Mouse (Mus musculus) gastrocnemius, postnatal 4 days (tissue): Measurements from ENCODE around the gene Lemd1. TPM values are rescaled to one million over a fixed set of nuclear protein-coding genes. Genes with fewer than 3 reads are reported as not detected.

Experiments used
- DNase-seq, 2 experiments: peaks; one replicate each; pipeline ENCODE4 v3.0.0; 2021 to 2022; ENCODE audit warnings: low spot score in 2 of 2, mixed read lengths in 2 of 2
- total RNA-seq, 2 experiments: library from RNA; stranded (reverse); gene quantifications; 2 replicates each; pipeline ENCODE4 v1.2.3; 2021

Lemd1 gene
- total RNA-seq, 2 experiments from 2014 or later, result 0.62 to 0.64 TPM

- DNase-seq, result peak in 1 of 2 experiments; percentile 22
Observed at GRCm38 (mm10) chr1:132200562-132201510, 9.6 kb downstream of the Lemd1 start.

- DNase-seq, result no peak
Observed at GRCm38 (mm10) chr1:132201511-132201860, 10.3 kb downstream of the Lemd1 start.

GRCm38 (mm10) chr1:132201936-132202335 lies 10.7 kb downstream of the Lemd1 start:
- no peak for DNase-seq

GRCm38 (mm10) chr1:132202771-132203170 lies 11.5 kb downstream of the Lemd1 start:
- DNase-seq, result no peak

- no peak for DNase-seq
Observed at GRCm38 (mm10) chr1:132205958-132206357, 14.7 kb downstream of the Lemd1 start.

- no peak for DNase-seq
Observed at GRCm38 (mm10) chr1:132206828-132207227, 15.6 kb downstream of the Lemd1 start.

GRCm38 (mm10) chr1:132208154-132208553 lies 16.9 kb downstream of the Lemd1 start:
- DNase-seq, result no peak

- no peak for DNase-seq
Observed at GRCm38 (mm10) chr1:132209400-132209799, 18.2 kb downstream of the Lemd1 start.

GRCm38 (mm10) chr1:132210922-132211321 lies 19.7 kb downstream of the Lemd1 start:
- no peak for DNase-seq

- no peak for DNase-seq
Observed at GRCm38 (mm10) chr1:132211672-132212071, 20.4 kb downstream of the Lemd1 start.

GRCm38 (mm10) chr1:132212218-132212617 lies 21.0 kb downstream of the Lemd1 start:
- peak; percentile 39 to 51 for DNase-seq

- no peak for DNase-seq
Observed at GRCm38 (mm10) chr1:132213076-132213475, 21.8 kb downstream of the Lemd1 start.

GRCm38 (mm10) chr1:132216276-132216675 lies 25.0 kb downstream of the Lemd1 start:
- DNase-seq, result no peak

- no peak for DNase-seq
Observed at GRCm38 (mm10) chr1:132221627-132222026, 30.4 kb downstream of the Lemd1 start.

- DNase-seq, result no peak
Observed at GRCm38 (mm10) chr1:132222166-132222565, 30.9 kb downstream of the Lemd1 start.

- DNase-seq, result no peak
Observed at GRCm38 (mm10) chr1:132226297-132227080, 35.3 kb downstream of the Lemd1 start.

GRCm38 (mm10) chr1:132229667-132230066 lies 38.4 kb downstream of the Lemd1 start, which contains the start of gene Gm10188:
TSS of gene Gm10188 (minus strand) at chr1:132229767.
- no peak for DNase-seq

GRCm38 (mm10) chr1:132231470-132232274 lies 40.4 kb downstream of the Lemd1 start:
- DNase-seq, result no peak

- DNase-seq, result no peak
Observed at GRCm38 (mm10) chr1:132233566-132233965, 42.3 kb downstream of the Lemd1 start.

- no peak for DNase-seq
Observed at GRCm38 (mm10) chr1:132234757-132235273, 43.6 kb downstream of the Lemd1 start.
